Mouse (Mus musculus) midbrain, embryonic 11.5 days (tissue): ENCODE data around the gene Pip4k2a. TPM values are rescaled to one million over a fixed set of nuclear protein-coding genes. Genes with fewer than 3 reads are reported as not detected.

ENCODE experiments used
- ATAC-seq: fragments of 200-750 bp; cut with Nextera tagmentation; 2 replicates; pipeline ENCODE4 v1.8.0; 2017; ENCODE audit warnings: moderate TSS enrichment, moderate library complexity; ENCODE audit not compliant: low FRiP score
- DNase-seq: peaks from one replicate; pipeline ENCODE4 v3.0.0; 2015; ENCODE audit warnings: low spot score; ENCODE audit errors: missing footprints
- H3K27ac ChIP-seq: fragments of 300-500 bp; sonication (generic); 2 replicates; pipeline ENCODE4 v1.5.1; 2014; ENCODE audit warnings: low read depth, low read length
- H3K27me3 ChIP-seq: fragments of 300-500 bp; sonication (generic); 2 replicates; pipeline ENCODE4 v1.6.1; 2014; ENCODE audit warnings: mild to moderate bottlenecking, low read length, moderate library complexity, mixed read lengths; ENCODE audit not compliant: control insufficient read depth, insufficient read depth
- H3K36me3 ChIP-seq: fragments of 300-500 bp; sonication (generic); 2 replicates; pipeline ENCODE4 v1.6.1; 2014; ENCODE audit warnings: mild to moderate bottlenecking, low read length, moderate library complexity, mixed read lengths; ENCODE audit not compliant: control insufficient read depth, insufficient read depth
- H3K4me1 ChIP-seq: fragments of 300-500 bp; sonication (generic); 2 replicates; pipeline ENCODE4 v1.6.1; 2014; ENCODE audit warnings: low read length; ENCODE audit not compliant: control insufficient read depth, insufficient read depth
- H3K4me2 ChIP-seq: fragments of 300-500 bp; sonication (generic); 2 replicates; pipeline ENCODE4 v1.6.1; 2014; ENCODE audit warnings: mild to moderate bottlenecking, moderate library complexity
- H3K4me3 ChIP-seq: fragments of 300-500 bp; sonication (generic); 2 replicates; pipeline ENCODE4 v1.5.1; 2014; ENCODE audit warnings: low read depth, low read length
- H3K9ac ChIP-seq: fragments of 300-500 bp; sonication (generic); 2 replicates; pipeline ENCODE4 v1.6.1; 2014; ENCODE audit warnings: low read length
- H3K9me3 ChIP-seq: fragments of 300-500 bp; sonication (generic); 2 replicates; pipeline ENCODE4 v1.6.1; 2016; ENCODE audit warnings: low read length; ENCODE audit not compliant: control insufficient read depth
- WGBS: fragments of 180-500 bp; shearing (Covaris S2); extraction: QIAGEN DNeasy Blood & Tissue Kit; methylation state at CpG from one replicate; pipeline ENCODE4 v1.1.7; 2014; 5-methylcytosine and 5-hydroxymethylcytosine counted together
- polyA plus RNA-seq: library from polyadenylated mRNA; unstranded; fragments of >200 nt; fragmentation: Nextera tagmentation; extraction: Ambion mirVana; gene quantifications from 2 replicates; pipeline ENCODE4 v1.2.1, GENCODE M21; 2014

Pip4k2a gene
- polyA plus RNA-seq, 1 experiment from 2014 or later, result 9.7 TPM

GRCm38 (mm10) chr2:18955022-18955421 lies 42.9 kb downstream of the Pip4k2a start:
- no peak; the same call in 1 of the 2 replicates for ATAC-seq
- 29% methylated on average over 4 of the region's 4 CpGs for WGBS

GRCm38 (mm10) chr2:18954422-18954821 lies 43.5 kb downstream of the Pip4k2a start:
- no peaks in the 10 kb centered on the region for H3K9me3 ChIP-seq
- no peaks in the 10 kb centered on the region for H3K27me3 ChIP-seq
- WGBS, result 88% methylated on average over 4 of the region's 4 CpGs
- H3K4me2 ChIP-seq, result no peak overlapping the region
- no peak overlapping the region for H3K9ac ChIP-seq
- H3K4me1 ChIP-seq, result no peaks in the 10 kb centered on the region
- DNase-seq, result no peak
- ATAC-seq, result no peak
- no peak overlapping the region for H3K27ac ChIP-seq
- no peak overlapping the region for H3K4me3 ChIP-seq
- H3K36me3 ChIP-seq, result no peaks in the 10 kb centered on the region

More at GRCm38 (mm10) chr2:18955022-18955421, 42.9 kb downstream of the Pip4k2a start:
- Histone ChIP-seq H3K27ac (no peak overlapping the region), H3K27me3 (no peaks in the 10 kb centered on the region), H3K9ac (no peak overlapping the region), H3K9me3 (no peaks in the 10 kb centered on the region), H3K4me2 (no peak overlapping the region), H3K36me3 (no peaks in the 10 kb centered on the region), H3K4me1 (no peaks in the 10 kb centered on the region), H3K4me3 (no peak overlapping the region)
- no peak for DNase-seq

- WGBS, result 84% methylated on average over 7 of the region's 7 CpGs
- Histone ChIP-seq H3K27me3 (no peaks in the 10 kb centered on the region), H3K4me3 (no peak overlapping the region), H3K9ac (no peak overlapping the region), H3K4me2 (no peak overlapping the region), H3K9me3 (no peaks in the 10 kb centered on the region), H3K36me3 (no peaks in the 10 kb centered on the region), H3K27ac (no peak overlapping the region), H3K4me1 (no peaks in the 10 kb centered on the region)
- DNase-seq, result no peak
- ATAC-seq, result no peak
These were observed 45.7 kb downstream of the Pip4k2a start for GRCm38 (mm10) chr2:18952102-18952673.

GRCm38 (mm10) chr2:18950758-18951157 lies 47.2 kb downstream of the Pip4k2a start:
- 78% methylated on average over 2 of the region's 2 CpGs for whole genome bisulfite sequencing
- H3K36me3 ChIP-seq, result no peaks in the 10 kb centered on the region
- no peak overlapping the region for H3K4me3 ChIP-seq
- no peak for ATAC-seq
- no peak for DNase-seq
- H3K4me2 ChIP-seq, result no peak overlapping the region
- no peaks in the 10 kb centered on the region for H3K9me3 ChIP-seq
- H3K9ac ChIP-seq, result no peak overlapping the region
- H3K4me1 ChIP-seq, result no peaks in the 10 kb centered on the region
- H3K27ac ChIP-seq, result no peak overlapping the region
- H3K27me3 ChIP-seq, result no peaks in the 10 kb centered on the region

GRCm38 (mm10) chr2:18948741-18949140 lies 49.2 kb downstream of the Pip4k2a start:
- 87% methylated on average over 7 of the region's 7 CpGs for WGBS
- ATAC-seq, result no peak
- Histone ChIP-seq H3K9ac (no peak overlapping the region), H3K9me3 (no peaks in the 10 kb centered on the region), H3K4me2 (no peak overlapping the region), H3K4me3 (no peak overlapping the region), H3K4me1 (no peaks in the 10 kb centered on the region), H3K36me3 (no peaks in the 10 kb centered on the region), H3K27ac (no peak overlapping the region), H3K27me3 (no peaks in the 10 kb centered on the region)
- no peak for DNase-seq

- H3K9ac ChIP-seq, result no peak overlapping the region
- ATAC-seq (no peak), DNase-seq (no peak)
- no peak overlapping the region for H3K4me2 ChIP-seq
- no peaks in the 10 kb centered on the region for H3K9me3 ChIP-seq
- H3K4me1 ChIP-seq, result no peaks in the 10 kb centered on the region
- WGBS, result 73% methylated on average over 7 of the region's 7 CpGs
- H3K4me3 ChIP-seq, result no peak overlapping the region
- no peaks in the 10 kb centered on the region for H3K27me3 ChIP-seq
- no peaks in the 10 kb centered on the region for H3K36me3 ChIP-seq
- H3K27ac ChIP-seq, result no peak overlapping the region
These were observed 50.1 kb downstream of the Pip4k2a start for GRCm38 (mm10) chr2:18947669-18948459.

GRCm38 (mm10) chr2:18945438-18945837 lies 52.5 kb downstream of the Pip4k2a start:
- H3K9me3 ChIP-seq, result no peaks in the 10 kb centered on the region
- H3K9ac ChIP-seq, result no peak overlapping the region
- H3K4me1 ChIP-seq, result no peaks in the 10 kb centered on the region
- no peak overlapping the region for H3K4me3 ChIP-seq
- no peaks in the 10 kb centered on the region for H3K36me3 ChIP-seq
- WGBS, result 64% methylated on average over 1 of the region's 1 CpGs
- ATAC-seq (no peak), DNase-seq (no peak)
- H3K27ac ChIP-seq, result no peak overlapping the region
- no peak overlapping the region for H3K4me2 ChIP-seq
- no peaks in the 10 kb centered on the region for H3K27me3 ChIP-seq

- H3K27me3 ChIP-seq, result no peaks in the 10 kb centered on the region
- no peak overlapping the region for H3K4me3 ChIP-seq
- no peak overlapping the region for H3K9ac ChIP-seq
- peaks cover 4% of the 10 kb centered on the region for H3K4me1 ChIP-seq
- H3K27ac ChIP-seq, result no peak overlapping the region
- H3K36me3 ChIP-seq, result no peaks in the 10 kb centered on the region
- no peaks in the 10 kb centered on the region for H3K9me3 ChIP-seq
- 92% methylated on average over 2 of the region's 2 CpGs for WGBS
- no peak overlapping the region for H3K4me2 ChIP-seq
- DNase-seq (no peak), ATAC-seq (no peak)
These were observed 54.0 kb downstream of the Pip4k2a start for GRCm38 (mm10) chr2:18943930-18944329.

- Histone ChIP-seq H3K36me3 (no peaks in the 10 kb centered on the region), H3K4me3 (no peak overlapping the region), H3K9ac (no peak overlapping the region), H3K4me1 (peaks cover 5% of the 10 kb centered on the region), H3K4me2 (no peak overlapping the region), H3K9me3 (no peaks in the 10 kb centered on the region), H3K27ac (no peak overlapping the region), H3K27me3 (no peaks in the 10 kb centered on the region)
- 89% methylated on average over 4 of the region's 4 CpGs for WGBS
- no peak for ATAC-seq
- no peak for DNase-seq
These were observed 54.6 kb downstream of the Pip4k2a start for GRCm38 (mm10) chr2:18943366-18943765.
